In genomic region chr6:145598794-145599555, GRCm38 (mm10) we compare ENCODE assay signal across 9 mouse cellular contexts. TPM values are rescaled to one million over a fixed set of nuclear protein-coding genes. Genes with fewer than 3 reads are reported as not detected.
DNase-seq lines count a peak whose midpoint lies in the region; ATAC-seq and TF ChIP-seq lines count a peak whose summit lies in the region.
"Had no signal": no experiment of that assay in that cellular context is flagged by ENCODE, and none has a peak within 500 bp of the region (broad histone marks: within the 10 kb centered on the region; RNA-seq: fewer than 3 reads in every experiment).

No protein-coding gene starts in this region.

- ATAC-seq in kidney, postnatal 0 days (replicated peaks; ENCODE audit: low FRiP score, low read depth): no peak
- peak; percentile 89 for ATAC-seq in stomach, embryonic 16.5 days (ENCODE audit: insufficient read depth, low FRiP score)

- H3K27ac ChIP-seq in kidney, postnatal 0 days: no peak overlapping the region
- H3K27ac ChIP-seq in stomach, embryonic 16.5 days (ENCODE audit: low read length): peak overlapping the region; percentile 72

- DNase-seq in adrenal gland, postnatal 14 days: peak; percentile 45
- no peak for DNase-seq in adrenal gland, postnatal 10 days
- peak; percentile 50 to 56 for DNase-seq in spleen, postnatal 36 days (ENCODE audit: low spot score in 2 of 2)
- no peak for DNase-seq in spleen, adult 12 weeks (ENCODE audit: low spot score)
- peak; percentile 79 for DNase-seq in kidney, postnatal 0 days (ENCODE audit: low spot score)
- DNase-seq in right cerebral cortex, postnatal 14 days: no peak
- DNase-seq in layer of hippocampus, postnatal 25 days (ENCODE audit: extremely low spot score in 1 of 2, low spot score in 1 of 2): no peak
- DNase-seq: midbrain, embryonic 14.5 days had no signal

- 28% methylated on average over 11 of the region's 11 CpGs for WGBS in kidney, postnatal 0 days
- WGBS in stomach, embryonic 16.5 days: 38% methylated on average over 11 of the region's 11 CpGs

- H3K27me3 ChIP-seq in kidney, postnatal 0 days (ENCODE audit: insufficient read depth, low read length): no peaks in the 10 kb centered on the region
- no peaks in the 10 kb centered on the region; the same call in 1 of the 2 replicates for H3K27me3 ChIP-seq in stomach, embryonic 16.5 days (ENCODE audit: control insufficient read depth, insufficient read depth, low read length)

- 0 out of 2 replicates have a peak, but pooled peaks cover 3% of the 10 kb centered on the region for H3K4me1 ChIP-seq in kidney, postnatal 0 days (replicated peaks; ENCODE audit: insufficient read depth, low read length)
- H3K4me1 ChIP-seq in stomach, embryonic 16.5 days (ENCODE audit: control insufficient read depth, insufficient read depth, low read length): peaks cover 11% of the 10 kb centered on the region

- no peaks in the 10 kb centered on the region for H3K9me3 ChIP-seq in kidney, postnatal 0 days (replicated peaks; ENCODE audit: low read length)
- H3K9me3 ChIP-seq in stomach, embryonic 16.5 days (replicated peaks; ENCODE audit: control insufficient read depth, low read length): 0 out of 2 replicates have a peak, but pooled peaks cover 3% of the 10 kb centered on the region

- no peaks in the 10 kb centered on the region for H3K36me3 ChIP-seq in kidney, postnatal 0 days (ENCODE audit: insufficient read depth, low read length)
- no peaks in the 10 kb centered on the region for H3K36me3 ChIP-seq in stomach, embryonic 16.5 days (ENCODE audit: control insufficient read depth, insufficient read depth, low read length)

- no peak for TF ChIP-seq CTCF in kidney, postnatal 0 days (IDR thresholded peaks at IDR 0.05; ENCODE audit: low read depth)

- no peak overlapping the region for H3K4me2 ChIP-seq in kidney, postnatal 0 days (ENCODE audit: low read length)
- H3K4me2 ChIP-seq in stomach, embryonic 16.5 days (ENCODE audit: low read depth, low read length): peak overlapping the region; percentile 3; the same call in 1 of the 2 replicates

- H3K4me3 ChIP-seq in kidney, postnatal 0 days (replicated peaks; ENCODE audit: low read depth, low read length): no peak overlapping the region
- no peak overlapping the region for H3K4me3 ChIP-seq in stomach, embryonic 16.5 days (replicated peaks; ENCODE audit: low read length)

- no peak overlapping the region for H3K9ac ChIP-seq in kidney, postnatal 0 days (ENCODE audit: low read depth, low read length)
- no peak overlapping the region for H3K9ac ChIP-seq in stomach, embryonic 16.5 days (ENCODE audit: low read length)

RNA-seq across cellular contexts. Expression of gene Lmntd1, which starts 15.1 kb away (rescaled TPM):
- total RNA-seq in adrenal gland, postnatal 14 days (2021): 0.78 and 1.1 TPM in 2 replicates
- total RNA-seq in adrenal gland, postnatal 10 days (2021): 1 to 10 TPM; 1.2 to 1.7 TPM
- 2.6 and 3.0 TPM in 2 replicates for polyA plus RNA-seq in kidney, postnatal 0 days (2015; fragmentation: Nextera tagmentation; extraction: Ambion mirVana)
- 0.61 and 1.1 TPM in 2 replicates for polyA plus RNA-seq in stomach, embryonic 16.5 days (2015; fragmentation: Nextera tagmentation; extraction: Ambion mirVana)
- total RNA-seq in layer of hippocampus, postnatal 25 days (2021): 1 to 10 TPM in 1 of 2 experiments, under 1 TPM in 1; 0.81 to 1.9 TPM

RNA-seq across cellular contexts. Expression of gene Tuba3b, which starts 16.6 kb away (rescaled TPM):
- not detected in 2 replicates for total RNA-seq in adrenal gland, postnatal 14 days (2021)
- not detected for total RNA-seq in adrenal gland, postnatal 10 days (2021)
- polyA plus RNA-seq in kidney, postnatal 0 days (2015; fragmentation: Nextera tagmentation; extraction: Ambion mirVana): not detected in 2 replicates
- polyA plus RNA-seq in stomach, embryonic 16.5 days (2015; fragmentation: Nextera tagmentation; extraction: Ambion mirVana): not detected in 2 replicates
- not detected for total RNA-seq in layer of hippocampus, postnatal 25 days (2021)
- polyA plus RNA-seq: midbrain, embryonic 14.5 days had no signal

Comparison
In these comparisons a context has a peak if more than half of its experiments do, and no peak if none do; other contexts are left out.
1. DNase-seq: peak in adrenal gland, postnatal 14 days (single experiment), spleen, postnatal 36 days (2 of 2) and kidney, postnatal 0 days (single experiment); none in adrenal gland, postnatal 10 days (single experiment), spleen, adult 12 weeks (single experiment), right cerebral cortex, postnatal 14 days (single experiment) and layer of hippocampus, postnatal 25 days (0 of 2).